Mouse (Mus musculus) brain, embryonic 14.5 days (tissue): Measurements from ENCODE around the gene Dazap1.
"Not testable (repeated sequence)": the region's sequence is repeated elsewhere in the genome, so short reads cannot be mapped to it uniquely, and the experiment has no call there.

Source experiments
- CTCF ChIP-seq: fragments of 200-500 bp; IDR thresholded peaks from 2 replicates; pipeline ENCODE4 v1.5.1; 2012; ENCODE audit warnings: inconsistent platforms, mild to moderate bottlenecking, moderate library complexity, borderline replicate concordance; ENCODE audit not compliant: insufficient read depth, insufficient read length; ENCODE audit errors: extremely low read depth
- POLR2A ChIP-seq: fragments of 200-500 bp; IDR thresholded peaks from 2 replicates; pipeline ENCODE4 v1.6.1; 2012; ENCODE audit warnings: mild to moderate bottlenecking, inconsistent platforms, borderline replicate concordance; ENCODE audit not compliant: poor library complexity, insufficient read depth, insufficient read length, severe bottlenecking; ENCODE audit errors: extremely low read depth

- not testable (repeated sequence) for TF ChIP-seq CTCF, POLR2A
These were observed 12.8 kb upstream of the Dazap1 start for GRCm38 (mm10) chr10:80248437-80248836.
